Mouse (Mus musculus): ENCODE results near the gene Nhsl2. TPM values are rescaled to one million over a fixed set of nuclear protein-coding genes. Genes with fewer than 3 reads are reported as not detected.

Gene Nhsl2
- polyA plus RNA-seq, 1 experiment from 2014 or later = 13.0 TPM

DNA sequence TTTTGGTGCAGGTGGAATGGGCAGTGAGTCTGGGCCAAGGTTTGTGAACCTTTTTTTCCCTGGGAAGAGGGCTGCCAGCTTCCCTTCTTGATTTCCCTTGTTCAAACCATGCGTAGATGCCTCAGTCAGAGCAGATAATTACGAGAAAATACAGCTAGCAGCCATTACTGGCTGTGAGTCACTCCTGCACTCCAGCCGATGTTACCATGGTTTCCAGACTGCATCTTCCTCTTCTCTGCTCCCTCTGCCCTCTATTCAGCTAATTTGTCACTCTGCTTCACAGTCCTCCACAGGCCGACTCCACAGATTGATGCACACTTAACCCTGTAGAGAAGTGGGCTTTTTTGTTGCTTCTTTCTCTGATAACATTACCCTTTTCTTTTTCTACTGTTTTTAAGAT is 266.5 kb downstream of the Nhsl2 start:
- H3K4me1 ChIP-seq = no peaks in the 10 kb centered on the region

DNA sequence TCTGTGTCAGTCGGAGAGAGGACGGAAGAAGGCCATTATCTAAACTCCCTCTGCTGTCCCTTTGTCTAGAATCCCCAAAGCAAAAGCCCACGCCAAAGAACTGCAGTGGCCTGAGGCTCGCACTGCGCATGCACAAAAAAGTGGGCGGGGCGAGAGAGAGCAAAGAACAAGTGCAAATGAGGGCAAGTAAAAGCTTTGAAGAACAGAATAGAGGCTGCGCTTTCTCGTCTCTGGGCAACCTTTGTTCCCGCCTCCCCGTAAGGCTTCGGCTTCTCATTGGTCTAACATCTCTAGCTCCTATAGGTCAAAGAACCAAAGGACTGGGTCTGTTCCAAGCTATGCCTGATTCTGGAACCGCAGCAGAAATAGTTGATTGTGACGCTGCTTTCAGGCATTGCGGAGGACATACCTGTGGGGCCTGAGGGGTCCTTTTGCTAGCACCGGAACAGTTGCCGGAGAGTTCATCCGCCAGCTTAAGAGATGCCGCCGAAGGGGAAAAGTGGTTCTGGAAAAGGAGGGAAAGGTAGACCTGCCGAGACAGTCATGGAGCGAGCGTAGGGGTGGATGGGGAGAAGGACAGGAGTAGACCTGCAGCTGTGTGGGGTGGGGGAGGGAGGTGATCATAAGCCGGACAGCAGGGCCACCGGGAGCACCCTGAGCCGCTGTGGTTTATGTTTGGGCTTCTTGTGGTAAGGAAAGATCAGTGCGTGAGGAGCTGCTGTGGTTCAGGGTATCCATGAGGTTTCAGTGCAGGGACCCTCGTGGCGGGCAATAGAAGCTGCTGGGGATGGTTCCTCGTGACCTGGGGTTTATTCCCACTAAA is 270.1 kb downstream of the Nhsl2 start, which contains the start of gene Pin4:
Pin4 (plus strand) TSS at position 406 of the 823 bp plus-strand sequence.
- Histone ChIP-seq H3K27ac (peak within 1 kb of the TSS; percentile 55), H3K27me3 (peaks cover 4% of the 10 kb centered on the region), H3K4me1 (no peaks in the 10 kb centered on the region), H3K9ac (peak within 1 kb of the TSS; percentile 76), H3K36me3 (peaks cover 6% of the 10 kb centered on the region), H3K4me2 (peak within 1 kb of the TSS; percentile 64), H3K9me3 (no peaks in the 10 kb centered on the region), H3K4me3 (peak within 1 kb of the TSS; percentile 62)
- WGBS = 20% methylated on average over 30 of the region's 30 CpGs
- peak; percentile 99 for ATAC-seq (ENCODE audit: insufficient number of reproducible peaks, insufficient read depth, low FRiP score, low TSS enrichment, low read depth)

More for the DNA sequence above, 266.5 kb downstream of the Nhsl2 start:
- Histone ChIP-seq H3K9ac (no peak overlapping the region), H3K4me3 (no peak overlapping the region), H3K27ac (no peak overlapping the region), H3K27me3 (peaks cover 26% of the 10 kb centered on the region), H3K9me3 (no peaks in the 10 kb centered on the region), H3K4me2 (no peak overlapping the region), H3K36me3 (no peaks in the 10 kb centered on the region)
- no peak for ATAC-seq (ENCODE audit: insufficient number of reproducible peaks, insufficient read depth, low FRiP score, low TSS enrichment, low read depth)
- WGBS = 56% methylated on average over 4 of the region's 4 CpGs

GRCm38 (mm10) chrX:102121321-102121720 is 272.1 kb downstream of the Nhsl2 start:
- peaks cover 15% of the 10 kb centered on the region for H3K36me3 ChIP-seq
- no peaks in the 10 kb centered on the region for H3K4me1 ChIP-seq
- H3K9me3 ChIP-seq = no peaks in the 10 kb centered on the region
- no peak for ATAC-seq (ENCODE audit: insufficient number of reproducible peaks, insufficient read depth, low FRiP score, low TSS enrichment, low read depth)
- no peak overlapping the region for H3K27ac ChIP-seq
- H3K4me3 ChIP-seq = no peak overlapping the region
- H3K27me3 ChIP-seq = peaks cover 6% of the 10 kb centered on the region; the same call in 1 of the 2 replicates
- H3K9ac ChIP-seq = no peak overlapping the region
- 79% methylated on average over 2 of the region's 2 CpGs for WGBS
- no peak overlapping the region for H3K4me2 ChIP-seq

DNA sequence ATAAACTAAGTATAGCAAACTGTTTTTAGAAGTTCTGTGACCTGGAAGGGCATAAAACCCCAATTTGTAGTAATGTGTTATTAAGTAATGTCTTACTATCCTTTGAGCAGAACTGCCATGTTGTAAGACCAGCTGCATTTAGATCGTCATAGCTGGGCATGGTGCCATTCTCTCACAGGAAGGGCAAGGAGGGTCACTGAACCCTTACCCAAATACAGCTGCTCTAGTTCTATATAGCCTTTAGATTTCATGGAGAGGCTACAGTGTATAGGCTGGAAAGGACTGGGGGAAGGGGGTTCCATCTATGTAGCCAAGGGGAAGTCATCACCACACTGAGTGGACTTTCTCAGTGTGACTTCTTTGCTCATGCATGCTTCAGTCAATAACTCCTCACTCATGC is 292.0 kb downstream of the Nhsl2 start:
- Histone ChIP-seq H3K4me2 (no peak overlapping the region), H3K4me3 (no peak overlapping the region), H3K9ac (no peak overlapping the region), H3K36me3 (peaks cover 30% of the 10 kb centered on the region), H3K27me3 (peaks cover 9% of the 10 kb centered on the region; the same call in 1 of the 2 replicates), H3K4me1 (no peaks in the 10 kb centered on the region), H3K9me3 (no peaks in the 10 kb centered on the region), H3K27ac (no peak overlapping the region)
- 78% methylated on average over 1 of the region's 1 CpGs for WGBS
- ATAC-seq (ENCODE audit: insufficient number of reproducible peaks, insufficient read depth, low FRiP score, low TSS enrichment, low read depth) = no peak

Small RNA genes lying within 50 kb of the gene (microRNA-seq; reads per million reads assigned to microRNA genes)
- gene Gm27843 = not detected

Other genes starting within 250 kb of the Nhsl2 start
- 179 and 208 TPM in 2 replicates for gene Ogt, start 209.3 kb upstream of the Nhsl2 start, polyA plus RNA-seq (2015; fragmentation: Nextera tagmentation; extraction: Ambion mirVana)
- 0.15 and 0.31 TPM in 2 replicates for gene Cxcr3, start 115.1 kb upstream of the Nhsl2 start, polyA plus RNA-seq (2015; fragmentation: Nextera tagmentation; extraction: Ambion mirVana)
- gene Gm4779, start 55.0 kb upstream of the Nhsl2 start, polyA plus RNA-seq (2015; fragmentation: Nextera tagmentation; extraction: Ambion mirVana) = not detected in 2 replicates
- not detected in 2 replicates for gene 8030474K03Rik, start 54.7 kb upstream of the Nhsl2 start, polyA plus RNA-seq (2015; fragmentation: Nextera tagmentation; extraction: Ambion mirVana)
- 2.3 and 2.4 TPM in 2 replicates for gene Rtl5, start 221.9 kb downstream of the Nhsl2 start, polyA plus RNA-seq (2015; fragmentation: Nextera tagmentation; extraction: Ambion mirVana)

Measured in embryonic facial prominence, embryonic 13.5 days (tissue).